Mouse (Mus musculus): Measurements from ENCODE around the gene Gm43638. TPM values are rescaled to one million over a fixed set of nuclear protein-coding genes. Genes with fewer than 3 reads are reported as not detected.
"Not testable (repeated sequence)": the region's sequence is repeated elsewhere in the genome, so short reads cannot be mapped to it uniquely, and the experiment has no call there.

Gene Gm43638
- total RNA-seq (2021): not detected
- long read RNA-seq, experiment 1: 0 reads
- long read RNA-seq, experiment 2: 0 reads

DNA sequence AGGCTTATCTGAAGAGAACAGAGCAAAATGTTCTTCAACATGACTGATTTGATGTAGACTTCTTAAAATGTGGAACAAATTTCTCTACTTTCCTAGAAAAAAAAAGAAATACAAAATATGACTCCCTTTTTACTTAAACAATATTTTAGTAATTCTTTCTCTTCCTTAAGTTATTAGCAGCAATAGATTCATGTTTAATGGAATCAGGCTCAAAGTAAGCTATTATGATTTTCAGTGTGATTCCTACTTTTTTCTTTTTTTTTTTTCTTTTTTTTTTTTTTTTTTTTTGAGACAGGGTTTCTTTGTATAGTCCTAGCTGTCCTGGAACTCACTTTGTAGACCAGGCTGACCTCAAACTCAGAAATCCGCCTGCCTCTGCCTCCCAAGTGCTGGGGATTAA, at the start of gene Gm43638:
TSS of gene Gm43638 (minus strand) at position 101 of the 400 bp plus-strand sequence.
- not testable (repeated sequence) for DNase-seq (ENCODE audit: low spot score)

DNA sequence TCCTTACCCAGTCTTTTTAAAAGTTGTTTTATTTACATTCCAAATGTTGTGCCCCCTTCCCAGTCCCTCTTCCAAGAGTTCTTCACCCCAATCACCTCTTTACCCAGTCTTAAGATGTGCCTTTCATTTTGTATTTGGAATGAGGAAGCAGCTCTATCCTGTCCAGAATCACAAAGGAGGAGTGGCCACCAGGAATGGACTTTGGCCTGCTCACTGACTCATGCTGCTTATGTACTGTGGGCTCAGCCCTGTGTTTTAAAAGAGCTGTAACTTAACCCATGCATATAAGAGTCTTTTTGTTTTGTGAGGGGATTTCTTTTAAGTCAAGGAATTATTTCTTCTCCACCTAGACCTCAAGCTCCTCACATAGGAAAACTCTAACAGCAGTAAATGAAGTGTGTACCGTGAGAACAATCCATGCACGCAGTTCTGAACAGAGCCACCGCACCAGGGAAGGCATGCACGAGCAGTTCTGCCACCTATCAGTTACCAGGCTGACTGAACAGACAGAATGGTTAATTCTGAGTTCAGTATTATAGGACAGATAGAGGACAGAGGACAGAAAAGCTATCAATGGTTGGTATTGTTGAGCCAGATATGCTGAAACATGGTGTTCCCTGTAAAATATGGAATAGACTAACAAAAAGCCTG, 49.5 kb upstream of the Gm43638 start:
- DNase-seq (ENCODE audit: low spot score): no peak

DNA sequence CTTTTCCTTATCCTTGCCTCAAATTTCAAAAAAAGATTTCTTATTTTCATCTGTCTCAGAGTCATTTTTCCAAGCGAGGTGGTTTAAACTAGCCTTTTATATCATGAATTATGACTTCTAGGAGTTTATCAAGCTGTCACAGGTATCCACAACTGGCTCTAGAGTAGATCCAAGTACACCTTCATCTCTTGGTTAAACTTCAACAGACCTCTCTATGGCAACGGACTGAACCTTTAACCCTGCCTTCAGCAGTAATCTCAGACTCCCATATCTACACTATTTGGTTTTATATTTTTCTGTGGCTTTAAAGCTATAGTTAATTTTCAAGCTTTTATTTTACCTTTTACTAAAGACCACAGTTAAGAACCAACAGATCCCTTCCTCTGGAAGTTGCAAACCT, 45.7 kb upstream of the Gm43638 start:
- no peak for DNase-seq (ENCODE audit: low spot score)

DNA sequence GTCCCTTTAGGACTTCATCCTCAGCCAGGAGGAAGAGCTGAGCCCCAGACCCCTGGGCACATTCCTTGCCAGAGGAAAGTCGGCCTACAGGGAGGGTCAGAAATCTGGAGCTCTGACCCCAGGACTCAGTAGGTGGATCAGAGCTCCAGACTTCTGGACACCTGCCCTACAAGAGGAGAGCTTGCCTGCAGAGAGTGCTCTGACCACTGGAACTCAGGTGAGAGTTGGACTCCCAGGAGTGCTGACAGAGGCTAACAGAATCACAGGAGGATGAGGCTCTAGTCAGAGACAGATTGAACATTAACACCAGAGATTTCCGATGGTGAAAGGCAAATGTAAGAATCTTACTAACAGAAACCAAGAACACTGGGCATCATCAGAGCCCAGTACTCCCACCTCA, 37.0 kb upstream of the Gm43638 start:
- DNase-seq (ENCODE audit: low spot score): not testable (repeated sequence)

DNA sequence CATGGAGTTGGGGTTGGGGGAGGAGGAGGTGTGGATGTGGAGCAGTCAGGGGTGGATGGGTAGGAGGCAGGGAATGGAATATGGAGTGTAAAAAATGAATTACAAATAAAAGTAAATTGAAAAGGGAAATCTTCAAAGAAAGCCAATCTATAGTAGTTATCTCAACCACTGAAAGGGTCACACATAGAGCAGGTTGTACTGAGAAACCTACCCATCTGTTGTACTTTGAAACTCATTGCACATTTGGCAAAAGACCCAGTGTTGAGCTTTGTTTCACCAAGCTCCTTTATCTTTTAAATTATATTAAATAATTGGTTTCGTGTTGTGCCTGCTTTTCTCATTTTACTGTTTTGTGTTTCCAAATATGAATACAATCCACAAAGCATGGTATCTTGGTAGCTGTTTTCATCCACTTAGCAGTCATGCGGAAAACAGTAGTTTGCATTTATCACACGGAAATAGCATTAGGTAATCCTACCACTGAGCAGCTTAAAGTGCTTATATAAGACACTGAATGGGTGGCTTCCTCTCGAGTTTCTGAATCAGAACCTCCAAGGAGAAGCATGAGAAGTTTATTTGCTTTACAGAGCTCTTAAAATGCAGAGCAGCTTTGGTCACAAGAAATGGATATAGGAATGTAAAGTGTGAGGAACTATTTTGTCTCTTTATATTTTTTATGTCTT, 19.3 kb upstream of the Gm43638 start:
- DNase-seq (ENCODE audit: low spot score): no peak

DNA sequence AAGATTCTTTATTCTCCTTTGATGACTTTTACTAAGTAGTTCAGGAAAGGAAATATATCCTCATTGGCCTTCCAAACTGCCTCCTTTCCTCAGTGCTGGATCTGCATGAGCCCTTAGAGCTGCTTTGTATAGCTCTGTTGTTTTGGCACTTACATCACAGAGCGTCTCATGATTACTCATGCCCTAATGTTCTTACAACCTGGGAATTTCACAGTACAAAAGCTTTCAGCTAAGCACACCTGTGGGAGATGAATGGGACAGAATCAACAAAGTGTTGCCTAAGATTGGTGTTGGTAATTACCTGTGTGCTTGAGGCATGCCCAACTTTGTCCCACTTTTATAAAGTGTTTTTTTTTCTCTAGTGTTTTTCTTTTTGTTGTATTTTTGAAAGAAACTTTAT, 16.1 kb upstream of the Gm43638 start:
- no peak for DNase-seq (ENCODE audit: low spot score)

DNA sequence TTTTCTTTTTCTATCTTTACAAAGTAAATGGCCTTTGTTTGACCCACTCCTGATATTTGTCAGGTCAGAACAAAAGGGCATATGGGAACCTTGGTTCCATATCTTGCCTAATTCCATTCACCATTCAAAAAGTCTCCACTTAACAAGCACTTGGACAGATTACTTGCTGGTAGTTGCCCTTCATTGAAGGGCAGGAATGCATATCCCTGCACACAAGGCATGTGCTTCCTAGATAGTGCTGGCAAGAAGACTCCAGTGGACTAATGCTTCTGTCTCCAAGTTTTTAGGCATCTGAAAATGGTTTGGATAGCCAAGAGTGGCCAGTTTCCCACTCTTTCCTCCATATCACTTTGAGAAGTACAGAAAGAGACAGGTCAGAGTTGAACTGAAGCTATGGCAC, 12.7 kb upstream of the Gm43638 start:
- peak; percentile 1 for DNase-seq (ENCODE audit: low spot score)

DNA sequence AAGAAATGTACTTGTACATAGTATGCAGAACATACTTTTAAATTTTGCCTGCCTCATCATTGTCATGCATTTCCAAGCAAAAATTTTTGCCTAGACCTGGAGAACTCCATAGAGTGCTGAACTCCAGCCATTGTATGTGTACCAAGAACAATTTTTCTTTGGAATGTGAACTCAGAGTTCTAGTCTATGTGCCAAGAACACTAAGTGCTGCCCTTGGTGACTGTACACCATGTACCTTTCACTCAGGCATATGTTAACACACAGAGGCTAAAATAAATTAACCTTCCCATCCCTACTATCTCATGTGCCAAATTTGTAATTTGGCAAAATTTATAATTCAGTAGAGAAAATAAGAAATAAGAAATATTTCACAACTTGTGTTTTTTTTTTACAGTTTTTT, 12.3 kb upstream of the Gm43638 start:
- peak; percentile 13 for DNase-seq (ENCODE audit: low spot score)

DNA sequence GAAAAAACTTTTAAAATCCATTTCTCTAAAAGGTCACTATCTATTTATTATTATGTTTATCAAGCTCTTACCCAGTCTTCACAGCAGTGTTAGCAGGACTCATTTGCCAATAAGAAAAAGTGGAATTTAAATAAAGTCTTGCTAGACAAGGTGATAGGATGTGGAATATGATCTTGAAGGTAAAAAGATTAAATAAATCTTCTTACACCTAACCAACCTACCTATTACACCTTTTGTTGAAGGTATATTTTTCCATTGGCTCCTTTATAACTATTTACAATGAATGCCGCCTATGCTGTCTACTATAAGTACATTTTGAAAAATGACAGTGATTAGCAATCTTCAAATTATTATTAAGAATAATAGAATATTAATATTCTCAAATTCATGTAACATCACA, 4.2 kb upstream of the Gm43638 start, which contains the start of gene Ugt2a1:
TSS of gene Ugt2a1 (minus strand) at position 101 of the 400 bp plus-strand sequence.
- no peak for DNase-seq (ENCODE audit: low spot score)

DNA sequence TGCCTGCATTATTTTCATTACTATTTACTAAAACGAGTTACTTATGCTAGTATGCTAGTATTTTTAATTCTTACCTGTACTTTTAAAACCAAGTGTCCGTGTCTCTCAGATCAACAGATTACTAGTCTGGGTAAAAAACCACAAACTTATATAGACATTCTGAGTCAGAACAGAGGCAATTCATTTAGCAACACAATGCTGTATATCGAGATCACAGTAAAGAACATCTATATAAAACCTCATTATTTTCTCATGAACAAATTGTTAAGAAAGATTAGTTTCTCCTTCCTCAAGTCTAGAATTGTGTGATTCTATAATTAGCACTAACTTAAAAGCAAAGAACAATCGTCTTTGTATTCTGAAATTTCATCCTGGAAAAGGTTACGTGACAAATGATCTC, 4.4 kb downstream of the Gm43638 start, which contains the start of gene Ugt2a2:
TSS of gene Ugt2a2 (minus strand) at position 101 of the 400 bp plus-strand sequence.
- DNase-seq (ENCODE audit: low spot score): no peak

DNA sequence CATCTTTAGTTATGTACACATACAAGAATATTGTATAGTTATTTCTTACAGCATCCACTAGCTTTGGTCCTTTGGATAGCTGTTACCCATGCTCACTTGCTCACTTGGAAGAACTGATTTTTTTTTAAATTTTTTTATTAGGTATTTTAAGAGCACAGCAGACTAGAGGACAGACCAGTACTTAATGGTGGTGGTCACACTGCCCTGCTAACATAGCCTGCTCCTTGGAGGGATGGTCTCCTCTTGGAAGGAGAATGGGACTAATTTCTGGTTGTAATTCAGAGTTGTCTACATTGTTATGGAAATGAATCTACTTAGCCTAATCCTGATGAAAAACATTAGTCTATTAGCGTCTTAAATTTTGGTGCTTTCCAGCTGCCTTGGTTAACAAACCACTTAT, 27.8 kb downstream of the Gm43638 start:
- no peak for DNase-seq (ENCODE audit: low spot score)

DNA sequence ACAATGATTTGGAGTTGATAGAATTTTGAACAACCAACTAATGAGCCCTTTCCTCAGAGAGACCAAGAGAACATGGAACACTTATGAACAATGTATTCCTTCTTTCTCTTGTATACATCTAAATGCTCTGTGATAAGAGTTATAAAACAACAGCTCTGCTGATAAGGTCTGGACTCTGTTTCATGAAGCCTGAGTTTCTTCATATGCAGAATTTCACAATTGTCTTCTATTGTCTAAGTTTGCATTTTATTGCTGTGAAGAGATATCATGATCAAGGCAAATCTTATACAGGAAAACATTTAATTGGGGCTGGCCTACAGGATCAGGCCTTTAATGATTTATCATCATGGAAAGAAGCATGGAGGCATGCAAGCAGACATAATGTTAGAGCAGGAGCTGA, 28.9 kb downstream of the Gm43638 start:
- no peak for DNase-seq (ENCODE audit: low spot score)

DNA sequence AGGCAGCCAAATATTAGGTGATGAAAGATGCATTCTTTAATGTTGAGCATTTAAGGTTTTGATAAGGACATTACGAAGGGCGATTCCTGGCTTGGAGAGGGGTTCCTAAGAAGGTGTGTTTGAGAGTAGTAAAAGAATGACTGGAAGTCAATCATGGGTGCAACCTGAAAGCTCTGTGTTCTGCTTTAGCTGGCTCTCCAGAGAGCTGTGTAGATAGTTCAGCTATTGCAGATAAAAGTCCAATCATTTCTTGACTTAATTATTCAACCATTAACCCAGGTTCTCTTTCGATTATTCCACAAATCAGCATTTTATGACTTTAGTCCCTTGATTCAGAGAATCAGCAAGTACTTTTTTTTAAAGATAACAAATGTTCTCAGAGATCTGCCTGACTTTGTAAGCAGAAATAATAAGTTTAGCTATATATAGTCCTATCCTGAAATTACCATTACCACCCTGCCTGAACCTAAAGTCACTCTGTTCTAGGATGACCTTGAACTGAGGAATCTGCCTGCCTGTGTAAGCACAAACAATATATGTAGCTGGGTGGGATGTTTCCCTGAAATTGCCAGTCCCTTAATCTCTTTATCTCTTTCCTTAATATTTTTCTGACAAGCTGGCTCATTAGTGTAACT, 30.3 kb downstream of the Gm43638 start:
- no peak for DNase-seq (ENCODE audit: low spot score)

DNA sequence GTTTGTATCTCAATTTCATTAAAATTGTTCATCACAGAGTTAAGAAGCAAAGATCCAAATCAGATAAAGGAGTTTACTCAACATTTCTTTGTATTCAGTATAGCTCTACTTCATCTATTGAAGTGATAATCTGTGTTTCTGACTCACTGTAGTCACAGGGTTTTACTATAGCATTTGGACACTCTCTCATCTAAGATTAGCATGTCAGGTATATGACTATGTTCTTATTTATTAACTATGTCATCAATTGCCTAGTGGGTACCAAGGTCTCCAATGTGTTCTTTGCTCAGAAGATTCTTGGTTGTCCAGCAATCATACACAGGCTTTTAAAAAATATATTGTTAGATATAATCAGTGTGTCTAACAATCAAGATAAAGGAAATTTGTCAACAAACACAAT, 31.1 kb downstream of the Gm43638 start:
- DNase-seq (ENCODE audit: low spot score): no peak

DNA sequence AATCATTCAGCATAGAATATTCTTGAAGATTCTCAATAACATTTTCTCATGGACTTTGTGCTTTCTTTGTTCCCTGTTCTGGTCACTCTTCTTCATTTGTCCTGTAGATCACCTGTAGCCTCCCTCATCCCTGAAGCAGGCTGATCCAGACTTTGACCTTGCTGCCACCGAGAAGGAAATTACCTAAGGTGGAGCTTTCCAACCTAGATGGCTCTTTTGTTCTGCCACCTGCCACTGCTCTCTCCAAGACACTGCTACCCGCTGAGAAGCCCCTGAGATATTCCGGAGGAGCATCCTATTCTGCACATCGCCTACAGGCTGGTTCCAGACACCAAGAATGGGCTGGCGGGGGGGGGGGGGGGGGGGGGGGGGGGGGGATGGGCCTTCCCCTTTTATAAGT, 34.1 kb downstream of the Gm43638 start:
- not testable (repeated sequence) for DNase-seq (ENCODE audit: low spot score)

DNA sequence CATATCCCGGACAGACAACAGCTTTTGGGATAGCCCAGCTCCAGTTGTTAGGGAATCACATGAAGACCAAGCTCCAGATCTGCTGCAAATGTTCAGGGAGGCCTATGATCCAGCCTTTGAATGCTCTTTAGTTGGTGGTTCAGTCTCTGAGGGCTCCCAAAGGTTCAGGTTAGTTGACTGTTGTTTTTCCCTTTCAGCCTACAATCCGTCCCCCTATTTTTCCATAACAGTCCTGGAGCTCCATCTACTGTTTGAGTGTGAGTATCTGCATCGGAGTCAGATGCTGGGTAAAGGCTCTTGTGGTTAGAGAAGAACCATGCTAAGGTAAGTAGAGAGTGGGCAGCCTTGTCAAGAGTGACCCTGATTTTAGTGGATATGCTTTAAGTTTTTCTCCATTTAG, 50.3 kb downstream of the Gm43638 start:
- DNase-seq (ENCODE audit: low spot score): no peak

DNA sequence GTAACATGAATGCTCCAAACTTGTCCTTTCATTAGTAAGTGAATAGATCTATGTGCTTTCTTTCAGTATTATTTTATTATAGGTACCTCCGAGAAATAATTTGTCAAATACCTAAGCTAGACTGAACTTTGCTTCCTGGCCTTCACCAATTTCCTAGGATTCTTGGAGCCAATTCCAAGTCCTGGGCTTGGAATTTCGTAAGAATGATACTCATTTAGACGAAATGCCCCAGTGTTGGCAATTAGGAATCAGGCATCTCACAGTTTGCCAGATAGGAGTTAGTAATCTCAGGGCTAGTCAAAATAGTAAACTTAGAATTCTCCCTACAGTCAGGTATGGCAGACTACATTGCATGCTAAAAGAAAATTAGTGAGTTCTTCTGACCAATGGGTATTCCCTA, 60.9 kb downstream of the Gm43638 start:
- no peak for DNase-seq (ENCODE audit: low spot score)

DNA sequence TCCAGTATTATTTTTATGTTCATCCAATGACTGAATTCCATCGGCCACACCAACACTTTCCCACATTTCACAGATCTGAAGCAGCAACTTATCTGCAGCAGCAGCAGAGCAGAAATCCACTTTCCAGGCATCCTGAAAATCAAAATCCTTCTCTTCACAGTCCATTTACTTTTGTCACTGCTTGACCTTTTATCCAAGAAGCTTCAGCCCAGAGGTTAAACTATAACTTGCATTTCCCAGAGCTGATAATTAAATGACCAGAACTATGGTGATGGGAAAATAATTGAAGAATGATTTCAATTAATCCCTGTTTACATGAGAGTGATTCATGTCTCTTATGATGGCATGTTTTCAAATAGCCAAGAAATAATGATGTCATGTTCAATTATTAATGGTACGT, 62.6 kb downstream of the Gm43638 start, which contains the start of gene Ugt2b38:
TSS of gene Ugt2b38 (minus strand) at position 163 of the 400 bp plus-strand sequence.
- DNase-seq (ENCODE audit: low spot score): not testable (repeated sequence)

Measured in gastrocnemius, adult 18-20 months (tissue).